Mouse (Mus musculus): ENCODE results near the gene Pde4dip. TPM values are rescaled to one million over a fixed set of nuclear protein-coding genes. Genes with fewer than 3 reads are reported as not detected.

Pde4dip gene
- polyA plus RNA-seq, 1 experiment from 2014 or later = 7.1 TPM

DNA sequence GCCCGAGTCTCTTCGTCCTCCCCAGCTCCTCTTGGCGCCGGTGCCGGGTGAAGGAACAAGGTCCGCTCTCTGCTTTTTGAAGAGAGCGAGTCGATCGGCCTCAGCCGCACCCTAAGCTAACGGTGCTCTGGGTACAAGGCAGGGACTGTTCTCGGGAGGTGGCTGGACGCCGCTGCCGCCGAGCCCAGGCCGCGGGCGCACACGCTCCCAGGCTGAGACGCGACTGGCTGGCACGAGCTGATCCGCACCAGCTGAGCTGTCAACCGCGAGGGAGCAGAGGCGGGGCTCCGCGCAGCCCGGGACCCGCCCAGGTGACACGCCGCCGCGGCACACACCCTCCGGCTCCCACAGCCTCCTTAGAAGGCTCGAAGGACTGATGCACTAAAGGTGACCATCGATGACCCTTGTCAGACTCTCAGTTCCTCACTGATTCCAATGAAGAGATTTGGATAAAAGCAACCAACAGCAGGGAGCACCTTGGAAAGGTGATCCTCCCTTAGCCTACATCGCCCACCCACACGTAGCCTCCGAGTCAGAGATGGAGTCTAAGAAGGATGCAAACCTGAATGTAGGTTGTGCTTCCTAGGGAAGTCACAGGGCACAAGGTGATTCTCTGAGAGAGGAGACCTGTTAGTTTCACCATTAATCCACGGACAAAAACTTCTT is 20.4 kb downstream of the Pde4dip start:
- Histone ChIP-seq H3K4me1 (ENCODE audit: insufficient read depth, low read depth, low read length) (0 out of 2 replicates have a peak, but pooled peaks cover 7% of the 10 kb centered on the region), H3K4me2 (replicated peaks; ENCODE audit: low read depth, low read length) (peak overlapping the region; percentile 77), H3K9ac (replicated peaks; ENCODE audit: low read depth) (no peak overlapping the region; the same call in 1 of the 2 replicates), H3K9me3 (ENCODE audit: low read length) (no peaks in the 10 kb centered on the region), H3K27ac (ENCODE audit: low read length) (no peak overlapping the region), H3K27me3 (replicated peaks; ENCODE audit: insufficient read depth, low read length) (peaks cover 5% of the 10 kb centered on the region; the same call in 1 of the 2 replicates), H3K4me3 (ENCODE audit: low read depth, low read length) (peak overlapping the region; percentile 41), H3K36me3 (ENCODE audit: insufficient read depth, low read length) (no peaks in the 10 kb centered on the region)
- ATAC-seq = peak; percentile 92
- TF ChIP-seq CTCF (IDR thresholded peaks at IDR 0.05) (no peak), EP300 (IDR thresholded peaks at IDR 0.05) (no peak)
- WGBS = 7% methylated on average over 42 of the region's 42 CpGs
- DNase-seq (ENCODE audit: low spot score) = peak; percentile 75

GRCm38 (mm10) chr3:97867221-97868023 is 21.1 kb downstream of the Pde4dip start:
- H3K27me3 ChIP-seq (replicated peaks; ENCODE audit: insufficient read depth, low read length) = peaks cover 5% of the 10 kb centered on the region; the same call in 1 of the 2 replicates
- TF ChIP-seq CTCF (IDR thresholded peaks at IDR 0.05) = no peak
- TF ChIP-seq EP300 (IDR thresholded peaks at IDR 0.05) = no peak
- H3K9ac ChIP-seq (replicated peaks; ENCODE audit: low read depth) = no peak overlapping the region; the same call in 1 of the 2 replicates
- H3K4me1 ChIP-seq (ENCODE audit: insufficient read depth, low read depth, low read length) = 0 out of 2 replicates have a peak, but pooled peaks cover 7% of the 10 kb centered on the region
- H3K27ac ChIP-seq (ENCODE audit: low read length) = no peak overlapping the region
- 2% methylated on average over 28 of the region's 28 CpGs for WGBS
- peak overlapping the region; percentile 77 for H3K4me2 ChIP-seq (replicated peaks; ENCODE audit: low read depth, low read length)
- H3K9me3 ChIP-seq (ENCODE audit: low read length) = no peaks in the 10 kb centered on the region
- H3K4me3 ChIP-seq (ENCODE audit: low read depth, low read length) = peak overlapping the region; percentile 41
- H3K36me3 ChIP-seq (ENCODE audit: insufficient read depth, low read length) = no peaks in the 10 kb centered on the region
- ATAC-seq (peak; percentile 19; the same call in 1 of the 2 replicates), DNase-seq (ENCODE audit: low spot score) (no peak)

GRCm38 (mm10) chr3:97866696-97867095 is 21.8 kb downstream of the Pde4dip start:
- no peak for TF ChIP-seq EP300 (IDR thresholded peaks at IDR 0.05)
- TF ChIP-seq CTCF (IDR thresholded peaks at IDR 0.05) = no peak
- Histone ChIP-seq H3K4me2 (replicated peaks; ENCODE audit: low read depth, low read length) (no peak overlapping the region), H3K4me1 (ENCODE audit: insufficient read depth, low read depth, low read length) (0 out of 2 replicates have a peak, but pooled peaks cover 7% of the 10 kb centered on the region), H3K9ac (replicated peaks; ENCODE audit: low read depth) (no peak overlapping the region), H3K27ac (ENCODE audit: low read length) (no peak overlapping the region), H3K9me3 (ENCODE audit: low read length) (no peaks in the 10 kb centered on the region), H3K36me3 (ENCODE audit: insufficient read depth, low read length) (no peaks in the 10 kb centered on the region), H3K4me3 (ENCODE audit: low read depth, low read length) (no peak overlapping the region), H3K27me3 (replicated peaks; ENCODE audit: insufficient read depth, low read length) (peaks cover 5% of the 10 kb centered on the region; the same call in 1 of the 2 replicates)
- no peak for ATAC-seq
- WGBS = 64% methylated on average over 4 of the region's 4 CpGs
- no peak for DNase-seq (ENCODE audit: low spot score)

- Histone ChIP-seq H3K9me3 (ENCODE audit: low read length) (no peaks in the 10 kb centered on the region), H3K4me3 (ENCODE audit: low read depth, low read length) (no peak overlapping the region), H3K27me3 (replicated peaks; ENCODE audit: insufficient read depth, low read length) (no peaks in the 10 kb centered on the region), H3K4me2 (replicated peaks; ENCODE audit: low read depth, low read length) (no peak overlapping the region), H3K9ac (replicated peaks; ENCODE audit: low read depth) (no peak overlapping the region), H3K4me1 (ENCODE audit: insufficient read depth, low read depth, low read length) (no peaks in the 10 kb centered on the region), H3K36me3 (ENCODE audit: insufficient read depth, low read length) (no peaks in the 10 kb centered on the region), H3K27ac (ENCODE audit: low read length) (no peak overlapping the region)
- 87% methylated on average over 7 of the region's 7 CpGs for WGBS
- TF ChIP-seq EP300 (IDR thresholded peaks at IDR 0.05) = no peak
- TF ChIP-seq CTCF (IDR thresholded peaks at IDR 0.05) = no peak
- ATAC-seq (no peak), DNase-seq (ENCODE audit: low spot score) (no peak)
These were observed 27.6 kb downstream of the Pde4dip start for GRCm38 (mm10) chr3:97860820-97861451.

DNA sequence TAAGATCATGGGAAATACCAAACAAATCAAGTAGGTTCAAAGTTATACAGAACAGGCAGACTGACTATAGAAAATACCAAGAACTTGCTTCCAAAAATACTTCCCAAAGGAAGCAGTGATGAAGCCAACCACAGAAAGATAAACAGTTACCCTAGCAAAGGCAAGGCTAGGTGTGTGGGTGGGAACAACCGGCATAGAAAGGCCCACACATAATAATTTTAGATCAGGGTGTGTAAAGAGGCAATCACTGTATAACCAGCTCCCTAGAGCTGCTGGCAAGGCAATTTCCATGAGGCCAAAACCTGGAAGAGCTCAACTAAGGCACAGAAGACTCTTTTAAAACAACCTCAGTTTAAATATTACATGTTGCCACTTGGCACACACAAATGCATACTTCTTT is 29.1 kb downstream of the Pde4dip start:
- Histone ChIP-seq H3K4me2 (replicated peaks; ENCODE audit: low read depth, low read length) (no peak overlapping the region), H3K4me1 (ENCODE audit: insufficient read depth, low read depth, low read length) (no peaks in the 10 kb centered on the region), H3K27me3 (replicated peaks; ENCODE audit: insufficient read depth, low read length) (no peaks in the 10 kb centered on the region), H3K4me3 (ENCODE audit: low read depth, low read length) (no peak overlapping the region), H3K9me3 (ENCODE audit: low read length) (no peaks in the 10 kb centered on the region), H3K9ac (replicated peaks; ENCODE audit: low read depth) (no peak overlapping the region), H3K36me3 (ENCODE audit: insufficient read depth, low read length) (no peaks in the 10 kb centered on the region), H3K27ac (ENCODE audit: low read length) (no peak overlapping the region)
- ATAC-seq (no peak), DNase-seq (ENCODE audit: low spot score) (no peak)
- no peak for TF ChIP-seq CTCF (IDR thresholded peaks at IDR 0.05)
- no peak for TF ChIP-seq EP300 (IDR thresholded peaks at IDR 0.05)
- WGBS = 32% methylated on average over 1 of the region's 1 CpGs
